Mouse (Mus musculus) lung, embryonic 14.5 days (tissue): ENCODE data around the gene Sorcs2. TPM values are rescaled to one million over a fixed set of nuclear protein-coding genes. Genes with fewer than 3 reads are reported as not detected.

Experiments
- ATAC-seq: fragments of 200-750 bp; cut with Nextera tagmentation; 2 replicates; pipeline ENCODE4 v1.8.0; 2017; ENCODE audit warnings: mild to moderate bottlenecking, moderate TSS enrichment, moderate library complexity; ENCODE audit not compliant: insufficient read depth
- DNase-seq: peaks from one replicate; pipeline ENCODE4 v3.0.0-alpha.2; 2015
- H3K27ac ChIP-seq: fragments of 300-500 bp; sonication (generic); 2 replicates; pipeline ENCODE4 v1.5.1; 2014; ENCODE audit warnings: low read depth, mild to moderate bottlenecking, moderate library complexity
- H3K27me3 ChIP-seq: fragments of 300-500 bp; sonication (generic); 2 replicates; pipeline ENCODE4 v1.6.1; 2014; ENCODE audit warnings: low read length, control low read depth; ENCODE audit not compliant: insufficient read depth
- H3K36me3 ChIP-seq: fragments of 300-500 bp; sonication (generic); 2 replicates; pipeline ENCODE4 v1.6.1; 2014; ENCODE audit warnings: control low read depth; ENCODE audit not compliant: insufficient read depth
- H3K4me1 ChIP-seq: fragments of 300-500 bp; sonication (generic); 2 replicates; pipeline ENCODE4 v1.6.1; 2014; ENCODE audit warnings: antibody characterized with exemption, control low read depth; ENCODE audit not compliant: insufficient read depth
- H3K4me2 ChIP-seq: fragments of 300-500 bp; sonication (generic); 2 replicates; pipeline ENCODE4 v1.6.1; 2014; ENCODE audit warnings: mild to moderate bottlenecking
- H3K4me3 ChIP-seq: fragments of 300-500 bp; sonication (generic); 2 replicates; pipeline ENCODE4 v1.5.1; 2014; ENCODE audit warnings: low read depth, low read length
- H3K9ac ChIP-seq: fragments of 300-500 bp; sonication (generic); 2 replicates; pipeline ENCODE4 v1.6.1; 2014
- H3K9me3 ChIP-seq: fragments of 300-500 bp; sonication (generic); 2 replicates; pipeline ENCODE4 v1.6.1; 2016; ENCODE audit warnings: low read depth, low read length, control low read depth
- CTCF ChIP-seq: IDR thresholded peaks from 2 replicates; pipeline ENCODE4 v1.5.1; 2016; ENCODE audit warnings: antibody characterized with exemption, low read depth
- WGBS: fragments of 180-500 bp; shearing (Covaris S2); extraction: QIAGEN DNeasy Blood & Tissue Kit; methylation state at CpG from one replicate; pipeline ENCODE4 v1.1.7; 2014; 5-methylcytosine and 5-hydroxymethylcytosine counted together
- polyA plus RNA-seq: library from polyadenylated mRNA; unstranded; fragments of >200 nt; fragmentation: Nextera tagmentation; extraction: Ambion mirVana; gene quantifications from 2 replicates; pipeline ENCODE4 v1.2.1, GENCODE M21; 2014

Sorcs2 gene
- polyA plus RNA-seq, 1 experiment from 2014 or later = 20.6 TPM

- peak; percentile 67 for DNase-seq
- no peak overlapping the region for H3K4me2 ChIP-seq
- H3K27me3 ChIP-seq = no peaks in the 10 kb centered on the region
- peaks cover 32% of the 10 kb centered on the region for H3K4me1 ChIP-seq
- no peak overlapping the region for H3K4me3 ChIP-seq
- TF ChIP-seq CTCF = no peak
- 62% methylated on average over 8 of the region's 8 CpGs for WGBS
- ATAC-seq = peak; percentile 35; the same call in 1 of the 2 replicates
- H3K9me3 ChIP-seq = no peaks in the 10 kb centered on the region
- no peak overlapping the region; the same call in 1 of the 2 replicates for H3K27ac ChIP-seq
- H3K9ac ChIP-seq = no peak overlapping the region
- no peaks in the 10 kb centered on the region for H3K36me3 ChIP-seq
These were observed 20.2 kb downstream of the Sorcs2 start for GRCm38 (mm10) chr5:36377456-36378369.

DNA sequence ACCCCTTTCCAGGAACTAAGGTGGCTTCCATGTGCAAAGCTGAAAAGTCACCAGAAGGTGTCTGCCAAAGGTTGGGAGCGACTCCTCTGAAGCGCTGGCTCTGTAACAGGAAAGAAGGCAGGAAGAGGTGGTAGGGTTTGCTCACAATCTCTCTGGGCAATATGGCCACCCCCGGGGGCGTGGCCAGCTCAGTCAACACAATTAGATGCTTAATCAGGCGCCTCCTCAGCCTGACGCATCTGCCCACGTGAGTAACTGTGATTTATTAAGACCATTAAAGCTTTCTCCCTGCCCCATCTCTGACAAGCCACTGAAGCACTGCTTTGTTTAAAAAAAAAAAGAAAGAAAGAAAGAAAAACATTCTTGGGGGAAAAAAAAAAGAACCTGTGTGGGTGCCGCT, 22.1 kb downstream of the Sorcs2 start:
- Histone ChIP-seq H3K27ac (no peak overlapping the region), H3K36me3 (no peaks in the 10 kb centered on the region), H3K27me3 (no peaks in the 10 kb centered on the region), H3K4me2 (no peak overlapping the region), H3K4me1 (peaks cover 32% of the 10 kb centered on the region), H3K4me3 (no peak overlapping the region), H3K9me3 (no peaks in the 10 kb centered on the region), H3K9ac (no peak overlapping the region)
- no peak for TF ChIP-seq CTCF
- DNase-seq = peak; percentile 30
- ATAC-seq = no peak
- WGBS = 51% methylated on average over 8 of the region's 8 CpGs

DNA sequence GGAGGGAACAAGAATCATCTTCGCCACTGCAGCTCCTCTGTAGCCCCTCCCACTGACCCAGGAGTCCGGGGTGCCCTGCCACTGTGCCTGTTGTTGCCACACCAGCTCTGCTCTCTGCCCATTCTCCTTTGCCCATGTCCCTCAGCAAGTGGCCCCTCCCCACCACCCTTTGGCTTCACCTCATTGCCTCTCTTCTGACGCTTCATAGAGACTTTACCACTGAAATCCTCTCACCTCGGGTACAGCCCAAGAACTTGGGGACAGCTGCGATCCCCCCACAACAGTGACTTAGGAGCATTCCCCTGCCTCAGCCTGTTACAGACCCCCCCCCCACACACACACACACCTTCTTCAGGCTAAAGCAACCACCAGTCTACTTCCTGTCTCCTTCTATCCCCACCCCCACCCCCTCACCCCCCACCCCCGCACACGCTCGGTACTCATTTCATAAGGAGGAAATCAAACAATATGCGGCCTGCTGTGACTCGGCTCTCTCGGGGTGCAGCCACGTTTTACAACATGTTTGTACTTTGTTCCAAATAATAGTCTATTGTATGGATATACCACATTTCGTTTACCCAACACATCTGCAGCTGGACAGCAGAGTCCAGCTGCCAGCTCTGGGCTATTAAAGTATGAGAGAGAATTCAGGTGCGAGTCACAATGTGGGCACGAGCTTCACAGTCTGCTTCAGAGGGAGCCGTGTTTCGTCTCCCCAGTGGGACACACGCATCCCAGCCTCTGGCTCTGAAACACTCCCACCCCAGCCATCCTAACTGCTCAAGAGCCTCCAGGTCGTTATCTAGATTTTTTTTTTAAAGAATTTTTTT, 23.5 kb downstream of the Sorcs2 start:
- Histone ChIP-seq H3K4me3 (no peak overlapping the region), H3K9ac (peak overlapping the region; percentile 23; the same call in 1 of the 2 replicates), H3K9me3 (no peaks in the 10 kb centered on the region), H3K4me2 (no peak overlapping the region), H3K4me1 (peaks cover 22% of the 10 kb centered on the region), H3K27me3 (no peaks in the 10 kb centered on the region), H3K36me3 (no peaks in the 10 kb centered on the region), H3K27ac (peak overlapping the region; percentile 24; the same call in 1 of the 2 replicates)
- 36% methylated on average over 19 of the region's 19 CpGs for WGBS
- DNase-seq (no peak), ATAC-seq (0 out of 2 replicates have a peak, but pooled peaks have one; percentile 22)
- no peak for TF ChIP-seq CTCF

GRCm38 (mm10) chr5:36373246-36373891, 24.6 kb downstream of the Sorcs2 start:
- no peaks in the 10 kb centered on the region for H3K36me3 ChIP-seq
- no peaks in the 10 kb centered on the region for H3K27me3 ChIP-seq
- peak overlapping the region; percentile 25; the same call in 1 of the 2 replicates for H3K27ac ChIP-seq
- no peak overlapping the region for H3K4me3 ChIP-seq
- no peak for TF ChIP-seq CTCF
- H3K4me2 ChIP-seq = no peak overlapping the region
- no peaks in the 10 kb centered on the region for H3K9me3 ChIP-seq
- peaks cover 21% of the 10 kb centered on the region for H3K4me1 ChIP-seq
- ATAC-seq = peak; percentile 29
- peak; percentile 69 for DNase-seq
- 14% methylated on average over 11 of the region's 11 CpGs for WGBS
- no peak overlapping the region for H3K9ac ChIP-seq

- H3K4me1 ChIP-seq = peaks cover 21% of the 10 kb centered on the region
- TF ChIP-seq CTCF = no peak
- H3K9ac ChIP-seq = no peak overlapping the region
- H3K27ac ChIP-seq = no peak overlapping the region
- H3K27me3 ChIP-seq = no peaks in the 10 kb centered on the region
- 39% methylated on average over 5 of the region's 5 CpGs for WGBS
- H3K36me3 ChIP-seq = no peaks in the 10 kb centered on the region
- no peak overlapping the region for H3K4me3 ChIP-seq
- no peak overlapping the region for H3K4me2 ChIP-seq
- ATAC-seq = no peak
- DNase-seq = no peak
- no peaks in the 10 kb centered on the region for H3K9me3 ChIP-seq
These were observed 26.2 kb downstream of the Sorcs2 start for GRCm38 (mm10) chr5:36371731-36372130.

- no peak for TF ChIP-seq CTCF
- H3K27me3 ChIP-seq = no peaks in the 10 kb centered on the region
- H3K27ac ChIP-seq = no peak overlapping the region
- no peak for DNase-seq
- H3K36me3 ChIP-seq = no peaks in the 10 kb centered on the region
- no peaks in the 10 kb centered on the region for H3K9me3 ChIP-seq
- WGBS = 70% methylated on average over 1 of the region's 1 CpGs
- H3K9ac ChIP-seq = no peak overlapping the region
- H3K4me3 ChIP-seq = no peak overlapping the region
- H3K4me1 ChIP-seq = peaks cover 11% of the 10 kb centered on the region
- H3K4me2 ChIP-seq = no peak overlapping the region
- no peak for ATAC-seq
These were observed 28.7 kb downstream of the Sorcs2 start for GRCm38 (mm10) chr5:36369261-36369684.
